Mouse (Mus musculus) forebrain, embryonic 16.5 days (tissue): ENCODE measurements around the gene Nrxn1. TPM values are rescaled to one million over a fixed set of nuclear protein-coding genes. Genes with fewer than 3 reads are reported as not detected.

Experiments used
- ATAC-seq: fragments of 200-750 bp; cut with Nextera tagmentation; 2 replicates; pipeline ENCODE4 v1.8.0; 2017; ENCODE audit warnings: mild to moderate bottlenecking, moderate library complexity
- H3K27ac ChIP-seq: fragments of 300-500 bp; sonication (generic); 2 replicates; pipeline ENCODE4 v1.5.1; 2014; ENCODE audit warnings: low read length, control low read depth
- H3K27me3 ChIP-seq: fragments of 300-500 bp; sonication (generic); replicated peaks from 2 replicates; pipeline ENCODE4 v1.6.1; 2014; ENCODE audit warnings: low read length; ENCODE audit not compliant: control insufficient read depth, insufficient read depth
- H3K36me3 ChIP-seq: fragments of 300-500 bp; sonication (generic); 2 replicates; pipeline ENCODE4 v1.6.1; 2014; ENCODE audit not compliant: control insufficient read depth, insufficient read depth
- H3K4me1 ChIP-seq: fragments of 300-500 bp; sonication (generic); replicated peaks from 2 replicates; pipeline ENCODE4 v1.6.1; 2014; ENCODE audit warnings: low read length; ENCODE audit not compliant: control insufficient read depth, insufficient read depth
- H3K4me2 ChIP-seq: fragments of 300-500 bp; sonication (generic); 2 replicates; pipeline ENCODE4 v1.6.1; 2014; ENCODE audit warnings: mild to moderate bottlenecking, low read length, control low read depth
- H3K4me3 ChIP-seq: fragments of 300-500 bp; sonication (generic); replicated peaks from 2 replicates; pipeline ENCODE4 v1.5.1; 2014; ENCODE audit warnings: mild to moderate bottlenecking, low read length, control low read depth
- H3K9ac ChIP-seq: fragments of 300-500 bp; sonication (generic); replicated peaks from 2 replicates; pipeline ENCODE4 v1.6.1; 2014; ENCODE audit warnings: low read depth, low read length, control low read depth
- H3K9me3 ChIP-seq: fragments of 300-500 bp; sonication (generic); 2 replicates; pipeline ENCODE4 v1.6.1; 2016; ENCODE audit warnings: low read length; ENCODE audit not compliant: control insufficient read depth
- WGBS: fragments of 180-500 bp; shearing (Covaris S2); extraction: QIAGEN DNeasy Blood & Tissue Kit; methylation state at CpG from one replicate; pipeline ENCODE4 v1.1.7; 2014; 5-methylcytosine and 5-hydroxymethylcytosine counted together
- microRNA-seq: library from miRNA; unstranded; fragments of <30 nt; microRNA quantifications from one replicate; pipeline ENCODE4, GENCODE M21; 2017
- polyA plus RNA-seq: library from polyadenylated mRNA; unstranded; fragments of >200 nt; fragmentation: Nextera tagmentation; extraction: Ambion mirVana; gene quantifications from 2 replicates; pipeline ENCODE4 v1.2.1, GENCODE M21; 2015

The Nrxn1 gene
- polyA plus RNA-seq, 1 experiment from 2014 or later = 198 TPM

DNA sequence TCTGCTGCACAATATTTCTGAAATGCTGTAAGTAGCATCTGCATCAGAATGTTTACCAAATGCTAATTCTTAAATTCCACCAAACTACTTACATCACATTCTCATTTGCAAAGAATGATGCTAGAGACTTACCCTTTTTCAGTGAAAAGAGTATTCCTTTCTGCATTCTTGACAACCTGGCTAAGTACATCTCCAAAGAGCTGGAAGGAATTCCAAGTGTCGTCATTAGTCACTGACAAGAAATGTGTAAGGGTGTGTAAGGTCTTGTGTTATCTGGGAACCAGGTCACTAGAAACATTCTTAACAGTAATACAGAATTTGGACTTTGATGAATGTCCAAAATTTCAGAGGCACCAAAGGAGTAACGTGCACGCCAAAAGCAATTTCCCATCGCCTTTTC is 1102.2 kb downstream of the Nrxn1 start:
- no peak overlapping the region for H3K9ac ChIP-seq
- no peaks in the 10 kb centered on the region for H3K27me3 ChIP-seq
- 53% methylated on average over 4 of the region's 4 CpGs for WGBS
- no peaks in the 10 kb centered on the region for H3K9me3 ChIP-seq
- H3K4me2 ChIP-seq = no peak overlapping the region
- H3K4me3 ChIP-seq = no peak overlapping the region
- H3K4me1 ChIP-seq = no peaks in the 10 kb centered on the region
- no peak for ATAC-seq
- no peak overlapping the region for H3K27ac ChIP-seq
- H3K36me3 ChIP-seq = no peaks in the 10 kb centered on the region

Small RNA genes within 50 kb of the gene (microRNA-seq; reads per million reads assigned to microRNA genes)
- not detected for gene Gm24510
- gene Gm27475 = not detected
- not detected for gene Gm47307
